Mouse (Mus musculus): ENCODE data around the gene Mdk.

Mdk gene

GRCm38 (mm10) chr2:91932160-91932711 lies at the start of gene Mdk:
Gene Mdk, minus strand, starts transcription at chr2:91932297.
- peak; percentile 94 for DNase-seq (ENCODE audit: extremely low spot score)

DNA sequence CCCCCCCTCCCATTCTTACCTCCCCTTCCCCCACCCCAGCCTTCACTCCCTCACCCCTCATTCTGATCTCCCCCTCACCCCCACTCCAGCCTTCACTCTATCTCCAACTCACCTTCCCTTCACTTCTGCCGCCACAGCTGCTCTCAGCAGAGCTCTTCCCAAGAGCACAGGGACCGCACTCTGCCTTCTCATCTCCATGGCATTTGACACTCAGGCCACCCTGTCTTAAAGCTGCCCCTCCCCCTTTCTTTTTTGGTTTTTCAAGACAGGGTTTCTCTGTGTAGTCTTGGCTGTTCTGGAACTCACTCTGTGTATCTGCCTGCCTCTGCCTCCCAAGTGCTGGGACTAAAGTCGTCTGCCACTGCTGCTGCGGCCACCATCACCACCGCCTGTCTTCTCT lies 48.7 kb upstream of the Mdk start:
- no peak for DNase-seq (ENCODE audit: extremely low spot score)

DNA sequence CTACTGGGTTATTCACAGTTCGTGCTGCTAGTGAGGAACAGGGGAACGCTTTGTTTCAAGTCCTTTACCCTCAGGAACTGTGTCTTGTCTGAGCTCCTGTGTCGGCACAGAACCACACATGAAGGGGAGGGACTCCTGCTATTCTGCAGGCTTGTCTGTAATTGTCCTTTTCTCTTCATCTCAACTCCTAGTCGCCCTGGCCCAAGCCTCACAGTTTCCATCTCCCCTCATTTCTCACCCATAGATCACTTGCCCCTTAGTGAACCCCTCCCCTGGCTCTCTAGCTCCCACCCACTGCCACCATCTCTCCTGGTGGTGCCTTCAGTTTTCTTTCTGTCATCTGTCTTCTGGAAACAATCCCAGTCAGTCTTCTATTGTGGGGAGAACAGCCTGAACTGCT lies 48.1 kb upstream of the Mdk start:
- no peak for DNase-seq (ENCODE audit: extremely low spot score)

GRCm38 (mm10) chr2:91978547-91978946 lies 46.5 kb upstream of the Mdk start:
- DNase-seq (ENCODE audit: extremely low spot score): no peak

GRCm38 (mm10) chr2:91977960-91978359 lies 45.9 kb upstream of the Mdk start:
- DNase-seq (ENCODE audit: extremely low spot score): no peak

DNA sequence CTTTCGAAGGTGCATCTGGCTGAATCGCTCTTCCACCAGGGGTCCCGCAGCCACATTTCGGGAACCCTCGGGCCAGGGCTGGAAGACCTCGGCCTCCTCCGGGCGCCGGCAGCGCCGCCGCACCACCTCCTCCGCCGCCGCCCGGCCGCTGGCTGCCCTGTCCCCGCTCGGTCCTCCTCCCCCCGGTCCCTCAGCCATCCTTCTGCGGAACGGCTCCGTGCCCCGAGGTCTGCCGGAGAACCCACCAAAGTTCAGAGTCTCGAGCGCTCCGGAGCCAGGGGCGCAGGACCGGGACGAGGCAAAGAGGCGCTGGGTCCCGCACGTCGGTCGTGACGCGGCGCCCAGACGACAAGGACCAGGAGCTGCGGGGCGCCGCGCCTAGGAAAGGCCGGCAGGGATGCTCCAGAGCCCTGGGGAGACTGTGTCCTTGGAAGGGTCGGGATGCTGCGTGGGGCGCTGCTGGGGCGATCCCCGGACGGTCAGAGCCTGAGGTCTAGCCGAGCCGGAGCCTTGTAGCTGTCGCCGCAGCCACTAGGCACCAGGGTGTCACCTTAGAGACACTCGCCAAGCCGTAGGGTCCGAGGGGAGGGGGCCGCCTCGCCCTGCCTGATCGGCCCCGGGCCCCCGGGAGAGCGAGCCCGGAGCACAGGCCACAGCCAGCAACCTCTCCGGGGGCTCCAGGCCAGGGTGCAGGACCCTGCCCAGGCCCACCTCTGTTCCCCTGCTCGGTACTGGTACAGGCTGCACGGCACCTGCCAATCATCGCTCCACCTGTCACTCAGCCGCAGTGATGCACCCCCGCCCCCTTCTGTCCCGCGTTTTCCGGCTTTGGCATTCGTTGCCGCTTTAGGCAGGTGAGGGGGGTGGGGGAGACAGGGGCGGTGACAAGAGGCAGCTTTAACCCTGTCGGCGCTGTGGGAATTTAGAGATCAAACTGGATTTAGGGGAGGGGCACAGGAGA lies 43.8 kb upstream of the Mdk start, which contains the start of gene Dgkz:
TSS of gene Dgkz (minus strand) at position 284 of the 961 bp plus-strand sequence.
- no peak for DNase-seq (ENCODE audit: extremely low spot score)

GRCm38 (mm10) chr2:91973416-91974135 lies 41.5 kb upstream of the Mdk start:
- no peak for DNase-seq (ENCODE audit: extremely low spot score)

DNA sequence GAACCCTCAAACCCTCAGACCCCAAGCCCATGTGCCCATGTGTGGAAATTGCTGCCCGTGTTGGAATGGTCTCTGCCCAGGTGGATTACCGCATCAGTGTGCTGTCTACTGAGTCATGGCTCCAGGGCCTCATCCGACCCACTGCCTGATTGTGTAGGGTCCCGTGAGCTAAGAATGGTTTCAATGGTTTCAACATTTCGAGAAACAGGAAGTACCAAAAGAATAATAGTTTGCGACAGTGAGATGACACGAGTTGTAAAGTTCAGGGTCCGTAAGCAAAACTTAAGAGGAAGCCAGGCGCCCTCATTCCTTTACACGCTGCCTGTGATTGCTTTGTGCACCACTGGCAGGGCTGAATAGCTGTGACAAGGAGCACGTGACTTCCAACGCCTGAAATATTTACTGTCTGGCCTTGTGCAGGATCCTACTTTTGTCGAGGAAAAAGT lies 40.0 kb upstream of the Mdk start:
- no peak for DNase-seq (ENCODE audit: extremely low spot score)

- DNase-seq (ENCODE audit: extremely low spot score): no peak
These were observed 39.4 kb upstream of the Mdk start for GRCm38 (mm10) chr2:91971231-91972097.

DNA sequence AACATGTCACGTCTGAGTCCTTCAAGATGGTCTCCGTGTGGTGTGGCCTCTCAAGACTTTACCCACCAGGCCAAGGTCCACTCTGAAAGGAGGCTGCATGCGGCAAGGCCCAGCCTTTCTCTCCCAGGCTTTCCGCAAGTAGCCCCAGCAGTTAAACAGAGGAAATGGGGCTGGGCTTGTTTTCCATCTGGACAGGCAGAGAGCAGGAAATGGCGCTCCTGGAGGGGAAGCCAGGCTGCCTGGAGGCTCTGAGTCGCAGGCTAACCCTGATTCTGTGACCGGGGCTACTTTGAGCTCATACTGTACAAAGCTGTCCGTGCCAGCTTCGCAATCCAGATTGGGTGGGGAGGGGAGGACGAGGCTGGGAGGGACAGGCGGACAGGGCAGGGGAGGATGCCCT lies 35.9 kb upstream of the Mdk start:
- DNase-seq (ENCODE audit: extremely low spot score): no peak

- DNase-seq (ENCODE audit: extremely low spot score): no peak
These were observed 34.3 kb upstream of the Mdk start for GRCm38 (mm10) chr2:91966367-91966766.

DNA sequence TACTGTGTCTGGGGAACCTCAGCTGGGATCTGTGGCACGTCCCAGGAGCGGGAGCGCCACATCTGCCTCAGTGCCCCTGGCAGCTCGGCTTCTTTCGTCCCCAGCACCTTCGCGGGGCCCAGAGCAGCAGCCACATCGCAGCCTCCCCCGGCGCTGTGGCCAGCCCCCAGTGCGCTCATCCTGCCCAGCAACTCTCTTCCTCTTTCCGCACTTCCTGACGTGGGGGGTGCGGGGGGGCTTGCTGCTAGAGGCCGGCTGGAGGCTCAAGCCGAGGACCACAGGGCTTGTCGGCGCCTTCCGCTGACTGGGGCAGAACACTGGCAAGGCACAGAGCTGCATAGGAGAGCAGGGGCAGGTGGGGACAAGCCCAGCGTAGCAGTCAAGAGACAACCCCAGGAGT lies 33.3 kb upstream of the Mdk start:
- no peak for DNase-seq (ENCODE audit: extremely low spot score)

DNA sequence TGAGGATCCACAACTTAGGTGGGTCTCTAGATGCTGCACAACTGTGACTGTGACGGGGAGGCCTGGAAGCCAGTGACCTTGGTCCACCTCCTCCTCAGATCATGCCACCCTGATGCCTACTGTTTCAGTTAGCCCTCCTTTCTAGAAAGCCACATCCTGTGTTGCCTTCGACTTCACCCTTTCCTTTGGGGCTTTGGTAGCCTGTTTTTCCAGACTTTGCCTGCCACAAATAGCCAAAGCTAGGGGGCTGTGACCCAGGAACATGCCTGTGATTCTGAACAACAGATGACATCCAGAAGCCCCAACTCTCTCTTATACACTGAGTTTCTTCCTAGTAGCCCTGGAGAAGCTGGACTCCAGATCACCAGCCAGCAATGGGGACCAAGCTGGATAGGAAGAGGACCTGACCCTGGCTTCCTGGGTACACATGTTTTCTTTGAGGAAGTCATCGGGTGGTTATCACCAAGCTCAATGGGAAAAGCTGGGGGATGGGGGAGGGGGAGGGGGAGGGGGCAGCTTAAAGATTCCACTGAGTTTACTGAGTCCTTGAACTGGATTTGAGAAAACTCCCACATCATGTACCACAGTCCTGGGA lies 32.6 kb upstream of the Mdk start:
- no peak for DNase-seq (ENCODE audit: extremely low spot score)

DNA sequence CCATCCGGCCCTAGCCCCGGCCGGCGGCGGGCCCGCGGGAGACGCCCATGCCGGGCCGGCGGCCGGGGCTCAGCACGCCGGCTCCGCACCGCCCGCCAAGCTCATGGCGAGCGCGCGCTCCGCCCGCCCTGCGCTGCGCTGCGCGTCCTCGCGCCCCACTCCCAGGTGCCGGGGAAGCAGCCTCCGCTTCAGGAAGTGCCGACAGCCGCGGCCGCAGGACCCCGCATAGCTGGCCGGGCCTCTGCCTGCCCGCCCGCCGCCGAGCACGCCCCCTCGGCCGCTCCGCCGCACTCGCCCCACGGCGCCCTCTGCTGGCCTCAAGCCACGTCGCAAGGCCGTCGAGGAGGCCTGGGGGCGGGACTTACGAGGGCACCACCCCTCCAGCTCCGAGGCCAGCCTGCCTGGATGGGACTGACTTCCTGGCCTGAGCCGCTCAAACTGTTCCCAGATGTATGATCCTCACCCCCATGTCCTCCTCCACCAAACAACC lies 31.4 kb upstream of the Mdk start:
- DNase-seq (ENCODE audit: extremely low spot score): peak; percentile 96

GRCm38 (mm10) chr2:91962864-91963401 lies 30.8 kb upstream of the Mdk start:
- DNase-seq (ENCODE audit: extremely low spot score): no peak

- no peak for DNase-seq (ENCODE audit: extremely low spot score)
These were observed 30.0 kb upstream of the Mdk start for GRCm38 (mm10) chr2:91961901-91962761.

GRCm38 (mm10) chr2:91960459-91960858 lies 28.4 kb upstream of the Mdk start:
- no peak for DNase-seq (ENCODE audit: extremely low spot score)

GRCm38 (mm10) chr2:91959544-91960410 lies 27.7 kb upstream of the Mdk start:
- DNase-seq (ENCODE audit: extremely low spot score): no peak

Measured in embryo, embryonic 9.5 days (tissue).